Mouse (Mus musculus) adrenal gland, adult 10 weeks (tissue): Measurements from ENCODE around the gene Arhgap15. TPM values are rescaled to one million over a fixed set of nuclear protein-coding genes. Genes with fewer than 3 reads are reported as not detected.

Experiments
- polyA plus RNA-seq: library from polyadenylated mRNA; stranded (reverse); fragments of 350-450 nt; fragmentation: Illumina TruSeq; extraction: RNeasy Lipid Tissue Mini Kit (QIAGEN cat#74804); gene quantifications from one replicate; pipeline ENCODE4 v1.2.3, GENCODE M21; 2014; ENCODE audit warnings: low read depth, low replicate concordance

Gene Arhgap15
- 5.8 TPM for polyA plus RNA-seq

GRCm38 (mm10) chr2:43748287-43748983 lies at the start of gene Arhgap15:
Gene Arhgap15, plus strand, starts transcription at chr2:43748824.

Other genes with a start within 250 kb of the Arhgap15 start
- gene Kynu, start 193.5 kb upstream of the Arhgap15 start, polyA plus RNA-seq: 0.23 TPM